Mouse (Mus musculus): ENCODE results near the gene Lrrc8d. TPM values are rescaled to one million over a fixed set of nuclear protein-coding genes. Genes with fewer than 3 reads are reported as not detected.

The Lrrc8d gene
- total RNA-seq (2017), result 40.9 to 56.0 TPM (median 41.9 TPM) in 3 replicates

DNA sequence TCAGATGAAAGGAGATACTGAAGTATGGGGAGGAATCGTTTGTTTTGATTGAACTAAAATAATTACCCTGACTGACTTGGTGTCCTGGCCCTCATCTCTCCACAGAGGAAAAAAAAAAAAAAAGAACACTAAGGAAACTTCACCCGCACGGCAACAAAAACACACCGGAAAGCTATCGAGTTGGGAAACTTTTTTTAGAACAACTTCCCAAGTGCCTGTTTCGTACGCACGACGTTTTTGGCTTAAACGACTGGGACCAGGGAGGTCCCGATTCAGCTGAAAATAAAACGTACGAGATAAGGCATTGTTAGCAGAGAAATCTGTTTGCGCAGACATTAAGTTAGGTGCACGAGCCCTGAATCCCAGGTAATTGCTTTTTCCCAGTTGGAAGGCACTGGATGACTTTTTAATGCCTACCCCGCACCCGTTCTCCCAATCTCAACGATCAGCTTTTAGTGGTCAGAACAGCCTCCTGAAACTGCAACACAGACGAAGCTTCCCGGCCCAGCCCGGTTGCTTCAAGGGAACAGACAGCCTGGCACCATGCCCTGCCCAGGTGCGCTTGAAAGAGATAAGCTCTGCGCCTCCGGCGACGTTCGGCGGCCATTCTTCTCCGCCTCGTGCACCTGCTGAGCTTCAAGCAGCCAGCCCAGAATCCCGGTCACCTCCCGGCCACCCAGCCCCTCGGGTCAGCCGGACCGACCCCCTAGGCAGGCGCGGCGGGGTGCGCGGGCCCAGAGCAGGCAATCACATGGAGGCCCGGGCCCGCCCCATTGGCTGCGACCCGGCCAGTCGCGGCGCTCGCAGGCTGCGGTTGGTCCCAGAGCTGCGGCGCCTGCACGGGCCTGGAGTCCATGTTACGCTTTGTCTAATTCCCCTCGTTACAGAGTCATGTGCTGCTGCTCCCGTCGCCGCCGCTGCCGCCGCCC lies at the start of gene Lrrc8d:
Gene Lrrc8d, plus strand, starts transcription at position 829 of the 929 bp plus-strand sequence.
- ATAC-seq (replicated peaks; ENCODE audit: insufficient number of reproducible peaks, low FRiP score, low TSS enrichment, poor library complexity, severe bottlenecking), result peak; percentile 20; the same call in 1 of the 2 replicates

DNA sequence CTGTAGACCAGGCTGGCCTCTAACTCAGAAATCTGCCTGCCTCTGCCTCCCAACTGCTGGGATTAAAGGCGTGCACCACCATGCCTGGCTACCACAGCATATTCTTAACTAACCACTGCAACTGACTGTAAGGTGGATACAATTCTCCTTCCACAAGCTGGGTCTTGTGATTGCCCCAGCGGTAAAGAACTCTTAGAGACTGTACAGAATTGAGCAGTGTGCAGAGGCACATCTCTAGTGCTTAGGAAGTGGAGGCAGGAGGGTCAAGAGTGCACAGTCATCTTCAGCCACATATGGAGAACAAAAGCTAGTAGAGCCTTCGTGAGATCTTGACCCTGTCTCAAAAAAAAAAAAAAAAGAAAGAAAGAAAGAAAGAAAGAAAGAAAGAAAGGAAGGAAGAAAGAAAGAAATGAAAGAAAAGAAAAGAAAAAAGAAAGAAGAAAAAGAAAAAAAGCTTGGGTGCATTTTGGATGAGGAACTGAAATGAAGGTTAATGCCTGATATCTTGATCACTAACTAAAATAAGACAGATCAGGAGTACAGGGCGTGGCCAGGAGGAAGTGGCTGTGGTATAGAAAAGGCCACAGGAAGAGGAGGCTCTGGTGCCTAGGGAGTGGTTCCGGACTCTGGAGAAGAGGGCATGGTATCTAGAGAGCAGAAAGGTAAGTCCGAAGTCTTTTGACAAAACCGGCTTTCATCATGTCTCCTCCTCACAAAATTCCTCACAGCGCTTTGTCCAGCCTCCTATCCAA lies 48.9 kb upstream of the Lrrc8d start:
- ATAC-seq (replicated peaks; ENCODE audit: insufficient number of reproducible peaks, low FRiP score, low TSS enrichment, poor library complexity, severe bottlenecking), result peak; percentile 46

DNA sequence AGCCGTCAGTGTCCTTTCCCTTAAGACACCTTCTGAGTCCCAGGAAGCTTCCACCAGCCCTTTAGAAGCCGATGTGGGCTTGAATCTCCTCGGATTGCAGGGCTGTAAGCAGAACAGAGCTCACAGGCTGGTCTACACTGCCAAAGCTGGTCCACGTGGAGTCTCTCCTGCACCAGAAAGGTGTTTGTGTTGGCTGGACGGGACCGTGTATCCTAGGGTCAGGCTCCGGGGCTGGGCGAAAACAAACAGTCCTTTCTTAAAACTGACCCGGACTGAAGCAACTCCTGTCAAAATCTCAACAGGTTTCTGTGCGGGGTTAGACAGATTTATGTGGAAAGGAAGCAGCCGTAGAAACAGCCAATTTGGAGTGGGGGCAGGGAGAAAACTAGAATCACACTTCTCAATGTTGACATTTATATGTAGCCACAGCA lies 48.2 kb upstream of the Lrrc8d start:
- ATAC-seq (replicated peaks; ENCODE audit: insufficient number of reproducible peaks, low FRiP score, low TSS enrichment, poor library complexity, severe bottlenecking), result no peak

DNA sequence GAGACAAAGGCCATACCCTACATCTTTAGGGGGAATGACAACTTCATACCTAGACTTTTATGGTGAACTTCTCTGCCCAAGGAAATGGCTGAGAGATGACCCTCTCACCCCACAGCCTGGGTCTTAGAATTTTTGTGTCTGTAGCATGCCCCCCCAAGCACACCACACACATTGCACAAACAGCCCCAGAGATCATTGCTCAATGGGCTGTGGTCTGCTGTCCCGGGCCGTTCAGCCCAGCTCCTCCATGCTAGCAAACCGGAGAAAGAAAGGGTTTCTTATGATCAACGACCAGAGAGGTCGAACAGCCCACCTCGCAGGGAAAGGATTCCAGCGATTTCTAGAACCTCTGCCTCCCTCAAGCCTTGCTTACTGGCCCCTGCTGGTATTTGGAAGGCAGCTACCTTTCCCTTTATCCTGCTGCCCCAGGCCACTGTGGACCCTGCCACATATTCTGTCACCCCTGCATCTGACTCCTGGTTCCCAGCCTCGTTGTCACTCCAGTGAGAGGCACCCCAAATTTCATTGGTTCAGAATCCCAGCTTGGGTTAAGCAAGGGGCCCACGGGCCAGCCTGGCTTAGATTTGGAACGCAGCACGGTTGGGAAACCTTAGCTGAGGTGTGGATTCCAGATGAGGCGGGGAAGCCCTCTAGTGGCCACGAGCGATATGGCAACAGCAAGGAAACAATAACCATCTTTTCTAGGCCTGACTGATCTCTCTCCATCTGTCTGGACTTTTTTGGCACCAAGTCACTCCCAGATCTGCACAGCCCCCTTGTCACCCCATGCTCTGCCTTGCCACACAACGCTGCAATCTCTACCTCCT lies 45.3 kb upstream of the Lrrc8d start:
- ATAC-seq (replicated peaks; ENCODE audit: insufficient number of reproducible peaks, low FRiP score, low TSS enrichment, poor library complexity, severe bottlenecking), result peak; percentile 60

DNA sequence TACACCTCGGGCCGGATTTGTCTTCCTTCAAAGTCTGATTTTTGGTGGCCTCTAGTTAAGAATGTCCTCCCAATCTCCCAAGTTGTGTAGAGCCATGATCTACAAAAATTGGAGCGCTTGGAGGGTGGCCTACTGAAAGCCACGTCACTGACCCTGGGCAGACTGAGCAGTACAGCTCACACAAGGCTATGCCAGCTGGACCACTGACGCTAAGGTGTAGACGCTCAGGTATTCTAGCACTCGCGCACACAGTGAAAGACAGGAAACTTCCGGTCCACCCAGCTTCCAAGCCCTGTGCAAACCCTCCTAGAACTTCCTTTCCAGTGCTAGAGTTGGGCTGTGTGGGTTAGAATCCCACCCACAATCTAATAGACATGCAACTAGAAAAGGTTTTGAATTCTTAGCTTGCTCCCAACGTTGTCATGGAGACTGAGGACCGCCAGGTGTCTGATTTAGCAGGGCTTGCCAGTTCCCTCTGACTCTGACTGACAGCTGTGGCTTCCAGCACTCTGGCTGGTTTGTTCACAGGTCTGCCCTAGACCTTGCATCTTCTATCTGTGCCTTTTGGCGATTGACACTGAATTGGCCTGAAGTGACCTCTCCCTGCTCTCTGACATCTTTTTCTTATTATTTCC lies 44.6 kb upstream of the Lrrc8d start:
- ATAC-seq (replicated peaks; ENCODE audit: insufficient number of reproducible peaks, low FRiP score, low TSS enrichment, poor library complexity, severe bottlenecking), result no peak

DNA sequence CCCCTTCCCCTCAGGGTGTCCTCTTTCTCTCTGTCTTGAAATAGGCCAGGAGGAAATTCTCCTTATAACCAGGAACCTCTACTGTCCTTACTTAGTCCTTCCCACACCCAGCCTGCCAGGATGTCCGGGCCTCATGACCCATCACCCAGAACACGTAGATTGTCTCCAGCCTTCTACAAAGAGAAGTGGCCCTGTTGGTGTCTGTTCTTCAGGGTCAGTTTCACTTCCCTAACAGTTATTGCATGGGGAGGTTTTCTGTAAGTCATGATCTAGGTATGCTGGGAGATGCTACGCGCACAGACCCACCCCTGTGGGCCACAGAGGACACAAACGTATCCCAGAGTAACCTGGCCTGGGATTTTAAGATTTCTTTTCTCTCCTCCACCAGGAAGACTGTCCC lies 37.9 kb upstream of the Lrrc8d start:
- ATAC-seq (replicated peaks; ENCODE audit: insufficient number of reproducible peaks, low FRiP score, low TSS enrichment, poor library complexity, severe bottlenecking), result peak; percentile 98

DNA sequence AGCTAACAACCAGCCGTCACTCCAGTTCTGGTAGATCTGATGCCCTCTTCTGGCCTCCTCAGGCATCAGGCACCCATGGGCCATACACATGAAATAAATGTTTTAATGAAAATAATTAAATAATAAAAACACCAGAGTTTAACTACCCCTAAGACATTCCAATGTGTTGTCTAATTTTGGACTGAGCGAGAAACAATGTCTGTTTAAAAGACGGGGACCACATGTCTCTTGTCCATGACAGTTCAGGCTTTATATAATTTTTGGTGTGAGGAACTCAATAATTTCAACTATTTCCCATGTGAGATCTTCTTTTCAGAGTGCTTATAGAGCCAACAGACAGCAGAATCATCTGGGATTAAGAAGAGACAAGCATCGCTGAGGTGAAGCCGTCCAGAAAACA lies 32.8 kb upstream of the Lrrc8d start:
- ATAC-seq (replicated peaks; ENCODE audit: insufficient number of reproducible peaks, low FRiP score, low TSS enrichment, poor library complexity, severe bottlenecking), result no peak

DNA sequence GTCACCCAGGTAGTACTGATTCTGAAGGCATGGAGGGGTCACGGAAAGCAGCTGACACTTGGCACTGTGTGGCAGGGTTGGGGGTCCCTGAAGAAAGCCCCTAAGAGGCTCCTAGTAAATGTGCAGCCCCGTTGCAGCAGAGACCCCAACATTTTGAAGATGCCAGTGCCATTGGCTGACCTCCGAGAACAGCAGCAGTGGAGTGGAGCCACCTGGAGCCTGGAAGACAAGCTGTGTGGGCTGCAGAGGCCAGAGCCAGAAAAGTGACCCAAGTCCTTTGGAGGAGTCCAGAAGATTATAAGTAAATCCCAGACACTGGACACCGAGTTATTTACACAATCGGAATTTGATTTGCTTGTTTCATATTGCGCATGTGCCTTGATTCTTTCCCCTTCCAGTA lies 32.4 kb upstream of the Lrrc8d start:
- no peak for ATAC-seq (replicated peaks; ENCODE audit: insufficient number of reproducible peaks, low FRiP score, low TSS enrichment, poor library complexity, severe bottlenecking)

DNA sequence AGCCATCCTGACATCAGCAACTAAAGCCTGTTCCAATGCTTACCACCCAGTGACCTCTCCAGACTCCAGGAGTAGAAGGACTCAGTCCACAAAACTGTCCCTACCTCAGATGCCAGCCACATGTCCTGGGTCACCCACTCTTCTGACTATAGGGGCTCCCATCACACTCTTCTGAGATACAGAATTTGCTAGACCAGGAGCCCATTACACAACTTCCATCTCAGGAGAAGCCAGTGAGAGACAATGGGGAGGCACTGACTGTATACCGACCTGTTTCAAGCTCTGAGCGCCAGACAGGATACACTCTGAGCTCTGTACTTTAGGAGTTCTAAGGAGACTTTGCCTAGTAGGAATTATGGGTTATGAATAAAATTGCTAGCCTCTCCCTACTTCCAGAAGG lies 30.7 kb upstream of the Lrrc8d start:
- ATAC-seq (replicated peaks; ENCODE audit: insufficient number of reproducible peaks, low FRiP score, low TSS enrichment, poor library complexity, severe bottlenecking), result no peak

DNA sequence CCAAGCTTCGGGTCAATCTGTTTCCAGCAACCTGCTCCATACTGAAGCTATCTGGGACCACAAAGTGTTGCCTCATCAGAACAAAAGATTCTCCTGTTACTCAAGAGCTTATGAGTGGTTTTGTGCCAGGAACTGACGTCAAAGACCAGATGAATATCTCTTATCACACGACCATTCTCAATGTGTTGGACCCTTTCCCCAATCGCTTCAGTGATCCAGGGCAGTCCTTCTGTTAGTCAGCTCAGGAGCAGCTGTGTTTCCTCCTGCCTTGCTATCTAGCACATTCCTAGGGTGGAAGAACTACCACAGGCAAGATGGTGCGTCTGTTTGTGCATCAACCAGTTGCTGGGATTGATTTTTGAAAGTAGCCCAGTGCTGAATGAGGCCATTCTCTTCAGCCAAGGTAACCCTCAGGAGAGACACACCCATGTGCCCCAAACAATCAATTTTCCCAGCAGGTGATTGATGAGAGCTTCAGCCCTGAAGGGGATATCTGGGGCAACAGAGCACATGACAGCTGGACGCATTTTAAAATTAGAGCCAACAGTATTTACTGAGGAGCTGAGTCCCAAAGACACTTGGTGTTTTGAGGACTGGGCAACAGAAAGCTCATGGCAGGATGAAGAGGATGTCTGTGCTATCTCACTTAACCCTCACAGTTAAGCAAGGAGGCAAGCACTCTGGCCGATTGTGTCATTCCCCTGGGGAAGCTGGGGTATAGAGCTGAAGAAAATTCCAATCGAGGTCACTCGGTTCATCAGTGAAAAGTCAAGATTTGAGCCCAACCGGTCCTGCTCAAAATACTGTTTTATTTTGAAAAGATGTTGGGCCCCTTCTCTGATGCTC lies 30.0 kb upstream of the Lrrc8d start:
- peak; percentile 62; the same call in 1 of the 2 replicates for ATAC-seq (replicated peaks; ENCODE audit: insufficient number of reproducible peaks, low FRiP score, low TSS enrichment, poor library complexity, severe bottlenecking)

DNA sequence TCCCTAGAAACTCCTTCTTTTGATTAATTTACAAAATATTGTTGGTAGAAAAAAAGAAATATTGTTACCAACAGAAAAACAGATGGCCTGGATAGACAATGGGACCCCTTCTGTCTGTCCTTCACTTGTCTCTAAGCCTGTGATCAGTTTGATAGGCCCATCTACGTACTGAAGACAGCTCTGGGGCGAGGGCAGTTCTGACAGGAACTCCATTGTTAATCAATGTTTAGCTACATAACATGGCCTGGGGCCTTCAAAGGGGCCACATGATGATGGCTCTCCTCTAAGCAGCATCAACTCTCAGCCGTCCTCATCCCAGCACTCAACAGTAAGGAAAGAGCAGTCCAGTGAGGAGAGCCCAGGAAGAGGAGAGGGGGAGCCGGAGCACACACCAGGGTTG lies 27.4 kb upstream of the Lrrc8d start:
- ATAC-seq (replicated peaks; ENCODE audit: insufficient number of reproducible peaks, low FRiP score, low TSS enrichment, poor library complexity, severe bottlenecking), result no peak

DNA sequence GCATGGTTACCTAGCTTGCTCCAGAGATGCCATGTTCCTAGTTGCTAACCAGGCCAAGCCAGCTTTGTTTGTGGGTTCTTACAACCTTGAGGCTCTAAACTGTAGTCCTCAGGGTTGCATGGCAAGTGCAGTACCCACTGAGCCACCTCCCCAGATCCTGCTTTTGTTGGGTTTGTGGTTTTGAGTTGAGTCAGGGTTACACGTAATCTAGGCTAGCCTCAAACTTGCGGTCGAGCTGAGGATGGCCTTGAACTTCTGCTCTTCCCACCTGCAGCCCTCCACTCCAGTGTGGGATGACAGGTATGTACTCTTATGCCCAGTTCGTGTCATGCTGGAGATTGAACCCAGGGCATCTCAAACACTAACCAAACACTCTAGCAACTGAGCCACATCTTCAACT lies 24.3 kb upstream of the Lrrc8d start:
- no peak for ATAC-seq (replicated peaks; ENCODE audit: insufficient number of reproducible peaks, low FRiP score, low TSS enrichment, poor library complexity, severe bottlenecking)

DNA sequence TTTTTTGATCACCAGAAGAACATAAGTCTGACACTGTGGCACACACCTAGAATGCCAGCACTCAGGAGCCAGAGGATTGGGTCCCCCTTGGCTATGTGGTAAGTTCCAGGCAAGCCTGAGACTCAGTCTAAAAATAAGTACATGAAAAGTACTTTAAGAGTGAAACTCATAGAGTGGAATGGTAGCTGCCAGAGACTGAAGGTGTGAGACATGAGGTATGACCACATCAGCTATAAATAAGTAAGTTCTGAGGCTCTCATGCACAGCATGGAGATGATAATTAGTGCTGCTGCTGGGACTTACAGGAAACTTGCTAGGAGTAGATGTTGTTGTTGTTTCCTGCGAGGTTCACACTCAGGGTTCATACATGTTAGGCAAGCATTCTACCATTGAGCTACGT lies 22.7 kb upstream of the Lrrc8d start:
- no peak for ATAC-seq (replicated peaks; ENCODE audit: insufficient number of reproducible peaks, low FRiP score, low TSS enrichment, poor library complexity, severe bottlenecking)

DNA sequence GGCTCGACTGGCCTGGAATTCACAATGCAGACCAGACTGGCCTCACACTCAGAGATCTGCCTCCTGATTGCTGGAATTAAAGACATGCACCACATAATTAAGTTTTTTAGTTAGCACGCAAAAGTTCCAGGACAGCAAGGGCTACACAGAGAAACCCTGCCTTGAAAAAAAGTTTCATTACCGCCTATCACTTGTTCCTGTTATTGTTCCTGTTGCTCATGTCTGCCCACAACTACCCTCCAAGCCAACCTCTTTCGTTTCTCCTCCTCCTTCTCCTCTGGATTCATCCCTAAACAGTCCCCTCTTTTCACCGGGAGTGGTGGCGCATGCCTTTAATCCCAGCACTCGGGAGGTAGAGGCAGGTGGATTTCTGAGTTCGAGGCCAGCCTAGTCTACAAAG lies 21.5 kb upstream of the Lrrc8d start:
- ATAC-seq (replicated peaks; ENCODE audit: insufficient number of reproducible peaks, low FRiP score, low TSS enrichment, poor library complexity, severe bottlenecking), result no peak

DNA sequence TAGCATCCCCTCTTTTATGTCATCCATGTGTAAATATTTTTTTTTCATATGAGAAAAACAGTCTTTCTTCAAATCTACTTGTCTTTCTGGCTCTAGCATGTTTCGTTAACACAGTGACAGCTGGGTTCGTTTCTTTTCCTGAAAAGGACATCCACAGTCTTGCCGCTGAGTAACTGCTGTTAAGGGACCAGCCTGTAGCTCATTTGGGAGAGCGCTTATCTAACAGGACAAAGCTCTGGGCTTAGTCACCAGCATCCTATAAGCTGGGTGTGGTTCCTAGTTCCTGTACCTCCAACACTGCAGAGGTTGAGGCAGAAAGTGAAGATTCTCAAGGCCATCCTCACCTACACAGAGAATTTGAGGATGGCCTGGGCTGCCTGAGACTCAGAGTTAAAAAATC lies 20.5 kb upstream of the Lrrc8d start:
- ATAC-seq (replicated peaks; ENCODE audit: insufficient number of reproducible peaks, low FRiP score, low TSS enrichment, poor library complexity, severe bottlenecking), result no peak

DNA sequence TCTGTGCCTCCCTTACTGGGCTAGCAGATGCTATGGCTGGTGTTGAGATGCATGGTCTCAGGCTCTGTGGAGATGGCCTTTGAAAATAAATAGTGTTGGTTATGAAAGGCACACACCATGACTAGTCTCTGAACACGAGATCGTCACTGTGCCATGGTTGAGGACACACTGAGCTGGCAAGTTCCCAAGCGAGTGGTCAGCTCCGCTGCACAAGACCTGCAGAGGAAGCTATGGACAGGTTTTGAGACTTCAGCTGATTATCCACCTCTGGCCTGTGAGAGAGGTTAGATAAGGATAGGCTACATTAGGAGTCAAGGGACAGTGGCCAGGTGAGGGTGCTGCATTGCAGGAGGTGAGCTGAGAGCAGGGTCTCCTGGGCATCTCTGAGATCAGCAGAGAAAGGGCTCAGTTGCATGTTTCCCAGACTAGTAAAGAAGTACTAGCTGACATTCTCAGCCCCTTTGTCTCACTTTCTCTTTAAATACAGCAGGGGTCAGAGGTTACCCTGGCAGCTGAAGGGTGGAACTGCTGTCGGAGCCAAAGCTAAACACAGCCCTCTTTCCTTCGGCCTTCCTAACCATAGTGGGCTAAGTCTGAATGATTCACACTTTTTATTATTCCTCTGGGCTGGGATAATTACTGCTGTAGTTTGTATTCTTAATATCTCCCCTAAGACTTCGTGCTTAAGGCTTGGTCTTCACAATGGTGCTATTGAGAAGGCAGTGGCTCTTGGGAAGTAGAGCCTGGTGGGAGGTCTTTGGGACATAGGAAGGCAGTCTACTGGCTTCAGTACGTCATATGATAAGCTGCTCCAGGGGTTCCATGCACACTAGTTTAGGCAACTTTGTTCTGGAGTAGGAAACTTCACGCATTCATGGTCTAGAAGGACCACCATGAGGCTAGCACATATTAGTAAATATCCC lies 19.6 kb upstream of the Lrrc8d start:
- no peak for ATAC-seq (replicated peaks; ENCODE audit: insufficient number of reproducible peaks, low FRiP score, low TSS enrichment, poor library complexity, severe bottlenecking)

DNA sequence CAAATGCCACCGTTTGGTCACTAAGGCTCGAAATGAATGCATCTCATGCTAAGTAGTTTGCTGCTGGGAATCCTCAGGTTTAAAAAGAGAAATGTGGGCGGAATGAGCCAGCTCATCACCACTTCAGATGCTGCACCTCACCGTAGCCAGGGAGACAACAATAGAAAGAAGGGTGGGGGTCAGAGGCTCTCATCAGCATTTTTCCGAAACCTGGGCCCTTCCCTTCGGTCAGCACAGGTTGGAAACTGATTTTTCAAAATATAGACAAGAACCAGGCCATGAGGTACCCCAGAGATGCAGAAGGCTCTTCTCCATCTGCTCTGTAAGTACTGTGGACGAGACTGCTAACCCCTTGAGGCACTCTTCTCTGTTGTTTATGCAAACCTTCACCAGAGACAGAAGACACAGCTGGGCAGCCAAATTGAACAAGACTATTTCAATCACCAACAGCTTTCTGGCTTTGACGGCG lies 17.6 kb upstream of the Lrrc8d start:
- ATAC-seq (replicated peaks; ENCODE audit: insufficient number of reproducible peaks, low FRiP score, low TSS enrichment, poor library complexity, severe bottlenecking), result no peak

Measured in monocyte, adult 5-6 weeks (primary cell).